ENCODE assay signal across 12 mouse cellular contexts in the genomic region with DNA sequence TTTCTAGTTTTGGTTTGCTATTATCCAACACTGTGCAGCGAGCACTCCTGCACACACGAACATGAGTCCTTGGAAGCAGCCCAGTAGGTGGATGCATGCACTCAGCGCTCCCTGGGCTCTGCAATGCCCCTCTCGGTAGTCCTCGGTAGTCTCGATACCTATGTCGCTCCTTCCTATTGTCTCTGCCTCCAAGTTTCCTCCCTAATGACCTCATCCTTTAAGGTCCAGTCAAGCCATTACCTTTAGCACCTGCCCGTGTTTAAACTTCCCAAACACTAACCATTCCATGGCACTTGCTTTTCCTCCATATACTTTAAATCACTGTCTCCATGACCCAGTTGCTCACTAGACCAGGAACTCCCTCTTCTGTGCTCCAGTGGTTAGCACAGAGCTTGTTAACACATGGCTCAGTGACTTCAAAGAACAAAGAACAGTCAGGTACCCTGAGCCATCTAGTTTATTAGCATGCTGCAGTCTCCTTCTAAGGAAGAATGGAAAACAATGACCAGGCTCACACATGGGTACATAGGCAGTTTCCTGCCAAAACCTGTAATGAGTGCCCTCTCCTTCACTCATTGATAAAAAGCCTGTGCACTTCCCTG. TPM values are rescaled to one million over a fixed set of nuclear protein-coding genes. Genes with fewer than 3 reads are reported as not detected.
"Had no signal": no experiment of that assay in that cellular context is flagged by ENCODE, and none has a peak within 500 bp of the region (broad histone marks: within the 10 kb centered on the region; RNA-seq: fewer than 3 reads in every experiment).

No protein-coding gene starts in this region.

- ATAC-seq: hindbrain, embryonic 16.5 days; intestine, embryonic 15.5 days had no signal

- H3K4me1 ChIP-seq: intestine, embryonic 15.5 days; liver, embryonic 13.5 days had no signal

- H3K27ac ChIP-seq: intestine, embryonic 15.5 days; left cerebral cortex, adult 2 months; liver, embryonic 13.5 days had no signal

- H3K27me3 ChIP-seq: intestine, embryonic 15.5 days; liver, embryonic 13.5 days had no signal

- H3K9ac ChIP-seq: intestine, embryonic 15.5 days; liver, embryonic 13.5 days had no signal

- H3K4me2 ChIP-seq: intestine, embryonic 15.5 days; liver, embryonic 13.5 days; midbrain, embryonic 11.5 days had no signal

- H3K4me3 ChIP-seq: intestine, embryonic 15.5 days; left cerebral cortex, adult 2 months; liver, embryonic 13.5 days had no signal

- H3K9me3 ChIP-seq: intestine, embryonic 15.5 days; liver, embryonic 13.5 days had no signal

- DNase-seq: layer of hippocampus, postnatal 36 days; liver, embryonic 13.5 days; lung, adult 2 months; lung, postnatal 14 days; lung, postnatal 4 days; midbrain, embryonic 14.5 days; thymus, postnatal 36 days had no signal

RNA-seq across cellular contexts. Expression of a gene that starts 34.5 kb away (rescaled TPM):
- polyA plus RNA-seq: liver, adult 2 months had no signal
